Mouse (Mus musculus): Measurements from ENCODE around the gene Mfsd2a. TPM values are rescaled to one million over a fixed set of nuclear protein-coding genes. Genes with fewer than 3 reads are reported as not detected.

The Mfsd2a gene
- polyA plus RNA-seq, 1 experiment from 2014 or later = 0.42 TPM

GRCm38 (mm10) chr4:122960321-122961099, 478 bp downstream of the Mfsd2a start:
- Histone ChIP-seq H3K27me3 (ENCODE audit: control insufficient read depth, insufficient read depth, low read length) (peaks cover 37% of the 10 kb centered on the region), H3K27ac (replicated peaks in 1 of 2; ENCODE audit: control insufficient read depth in 1 of 2, insufficient read depth in 1 of 2, low read depth in 2 of 2, low read length in 2 of 2) (no peak overlapping the region), H3K4me2 (ENCODE audit: low read length) (peak overlapping the region; percentile 98), H3K4me3 (ENCODE audit: control insufficient read depth in 1 of 2, insufficient read depth in 1 of 2, low read depth in 1 of 2, low read length in 2 of 2) (peak overlapping the region; percentile 40 to 53), H3K4me1 (ENCODE audit: control insufficient read depth in 2 of 2, insufficient read depth in 2 of 2, low read length in 2 of 2) (peaks cover 16 to 31% of the 10 kb centered on the region in 2 experiments), H3K36me3 (ENCODE audit: control insufficient read depth, insufficient read depth, low read length) (no peaks in the 10 kb centered on the region), H3K9ac (ENCODE audit: low read length) (peak overlapping the region; percentile 61), H3K9me3 (ENCODE audit: control insufficient read depth, low read length) (no peaks in the 10 kb centered on the region)
- under 1% methylated on average over 43 of the region's 43 CpGs for WGBS
- ATAC-seq (ENCODE audit: insufficient number of reproducible peaks, insufficient read depth, low FRiP score, low read depth) = no peak

- H3K4me1 ChIP-seq (ENCODE audit: control insufficient read depth in 2 of 2, insufficient read depth in 2 of 2, low read length in 2 of 2) = peaks cover 21 to 38% of the 10 kb centered on the region in 2 experiments
- H3K4me3 ChIP-seq (ENCODE audit: control insufficient read depth in 1 of 2, insufficient read depth in 1 of 2, low read depth in 1 of 2, low read length in 2 of 2) = peak overlapping the region in 1 of 2 experiments; percentile 53; a peak in 2 of 4 replicates
- H3K4me2 ChIP-seq (ENCODE audit: low read length) = peak overlapping the region; percentile 98
- WGBS = 11% methylated on average over 8 of the region's 8 CpGs
- peak overlapping the region; percentile 61; the same call in 1 of the 2 replicates for H3K9ac ChIP-seq (ENCODE audit: low read length)
- no peaks in the 10 kb centered on the region for H3K9me3 ChIP-seq (ENCODE audit: control insufficient read depth, low read length)
- no peak for ATAC-seq (ENCODE audit: insufficient number of reproducible peaks, insufficient read depth, low FRiP score, low read depth)
- H3K36me3 ChIP-seq (ENCODE audit: control insufficient read depth, insufficient read depth, low read length) = no peaks in the 10 kb centered on the region
- H3K27ac ChIP-seq (replicated peaks in 1 of 2; ENCODE audit: control insufficient read depth in 1 of 2, insufficient read depth in 1 of 2, low read depth in 2 of 2, low read length in 2 of 2) = no peak overlapping the region
- peaks cover 37% of the 10 kb centered on the region for H3K27me3 ChIP-seq (ENCODE audit: control insufficient read depth, insufficient read depth, low read length)
Measured at GRCm38 (mm10) chr4:122959816-122960215, 1.2 kb downstream of the Mfsd2a start.

- Histone ChIP-seq H3K4me2 (ENCODE audit: low read length) (no peak overlapping the region), H3K27me3 (ENCODE audit: control insufficient read depth, insufficient read depth, low read length) (peaks cover 33% of the 10 kb centered on the region), H3K27ac (replicated peaks in 1 of 2; ENCODE audit: control insufficient read depth in 1 of 2, insufficient read depth in 1 of 2, low read depth in 2 of 2, low read length in 2 of 2) (no peak overlapping the region), H3K4me1 (ENCODE audit: control insufficient read depth in 2 of 2, insufficient read depth in 2 of 2, low read length in 2 of 2) (peaks cover 22 to 38% of the 10 kb centered on the region in 2 experiments), H3K36me3 (ENCODE audit: control insufficient read depth, insufficient read depth, low read length) (no peaks in the 10 kb centered on the region), H3K9me3 (ENCODE audit: control insufficient read depth, low read length) (no peaks in the 10 kb centered on the region), H3K4me3 (ENCODE audit: control insufficient read depth in 1 of 2, insufficient read depth in 1 of 2, low read depth in 1 of 2, low read length in 2 of 2) (no peak overlapping the region), H3K9ac (ENCODE audit: low read length) (no peak overlapping the region)
- ATAC-seq (ENCODE audit: insufficient number of reproducible peaks, insufficient read depth, low FRiP score, low read depth) = no peak
- WGBS = 82% methylated on average over 6 of the region's 6 CpGs
Measured at GRCm38 (mm10) chr4:122958491-122959031, 2.4 kb downstream of the Mfsd2a start.

- Histone ChIP-seq H3K4me3 (ENCODE audit: control insufficient read depth in 1 of 2, insufficient read depth in 1 of 2, low read depth in 1 of 2, low read length in 2 of 2) (no peak overlapping the region), H3K9me3 (ENCODE audit: control insufficient read depth, low read length) (no peaks in the 10 kb centered on the region), H3K9ac (ENCODE audit: low read length) (no peak overlapping the region), H3K27ac (replicated peaks in 1 of 2; ENCODE audit: control insufficient read depth in 1 of 2, insufficient read depth in 1 of 2, low read depth in 2 of 2, low read length in 2 of 2) (no peak overlapping the region), H3K36me3 (ENCODE audit: control insufficient read depth, insufficient read depth, low read length) (no peaks in the 10 kb centered on the region), H3K4me1 (ENCODE audit: control insufficient read depth in 2 of 2, insufficient read depth in 2 of 2, low read length in 2 of 2) (peaks cover 12 to 25% of the 10 kb centered on the region in 2 experiments), H3K4me2 (ENCODE audit: low read length) (no peak overlapping the region), H3K27me3 (ENCODE audit: control insufficient read depth, insufficient read depth, low read length) (peaks cover 31% of the 10 kb centered on the region)
- no peak for ATAC-seq (ENCODE audit: insufficient number of reproducible peaks, insufficient read depth, low FRiP score, low read depth)
- WGBS = 86% methylated on average over 4 of the region's 6 CpGs
Measured at GRCm38 (mm10) chr4:122956301-122956700, 4.7 kb downstream of the Mfsd2a start.

GRCm38 (mm10) chr4:122955412-122956136, 5.4 kb downstream of the Mfsd2a start:
- Histone ChIP-seq H3K27ac (replicated peaks in 1 of 2; ENCODE audit: control insufficient read depth in 1 of 2, insufficient read depth in 1 of 2, low read depth in 2 of 2, low read length in 2 of 2) (peak overlapping the region in 1 of 2 experiments; percentile 20; a peak in 1 of 4 replicates), H3K9ac (ENCODE audit: low read length) (no peak overlapping the region)
- ATAC-seq (ENCODE audit: insufficient number of reproducible peaks, insufficient read depth, low FRiP score, low read depth) = peak; percentile 81

GRCm38 (mm10) chr4:122954680-122955411, 6.1 kb downstream of the Mfsd2a start:
- H3K4me1 ChIP-seq (ENCODE audit: control insufficient read depth in 2 of 2, insufficient read depth in 2 of 2, low read length in 2 of 2) = peaks cover 8 to 13% of the 10 kb centered on the region in 2 experiments
- WGBS = 52% methylated on average over 5 of the region's 5 CpGs
- ATAC-seq (ENCODE audit: insufficient number of reproducible peaks, insufficient read depth, low FRiP score, low read depth) = peak; percentile 2; the same call in 1 of the 2 replicates
- H3K27me3 ChIP-seq (ENCODE audit: control insufficient read depth, insufficient read depth, low read length) = peaks cover 21% of the 10 kb centered on the region
- H3K27ac ChIP-seq (replicated peaks in 1 of 2; ENCODE audit: control insufficient read depth in 1 of 2, insufficient read depth in 1 of 2, low read depth in 2 of 2, low read length in 2 of 2) = peak overlapping the region in 1 of 2 experiments; percentile 20; a peak in 1 of 4 replicates
- no peaks in the 10 kb centered on the region for H3K36me3 ChIP-seq (ENCODE audit: control insufficient read depth, insufficient read depth, low read length)
- H3K9me3 ChIP-seq (ENCODE audit: control insufficient read depth, low read length) = no peaks in the 10 kb centered on the region
- no peak overlapping the region for H3K9ac ChIP-seq (ENCODE audit: low read length)
- peak overlapping the region; percentile 13 to 20; a peak in 2 of 4 replicates for H3K4me3 ChIP-seq (ENCODE audit: control insufficient read depth in 1 of 2, insufficient read depth in 1 of 2, low read depth in 1 of 2, low read length in 2 of 2)
- peak overlapping the region; percentile 59 for H3K4me2 ChIP-seq (ENCODE audit: low read length)

More at GRCm38 (mm10) chr4:122955412-122956136, 5.4 kb downstream of the Mfsd2a start:
- H3K27me3 ChIP-seq (ENCODE audit: control insufficient read depth, insufficient read depth, low read length) = peaks cover 26% of the 10 kb centered on the region
- peak overlapping the region; percentile 59 for H3K4me2 ChIP-seq (ENCODE audit: low read length)
- H3K36me3 ChIP-seq (ENCODE audit: control insufficient read depth, insufficient read depth, low read length) = no peaks in the 10 kb centered on the region
- H3K9me3 ChIP-seq (ENCODE audit: control insufficient read depth, low read length) = no peaks in the 10 kb centered on the region
- H3K4me1 ChIP-seq (ENCODE audit: control insufficient read depth in 2 of 2, insufficient read depth in 2 of 2, low read length in 2 of 2) = peaks cover 10 to 18% of the 10 kb centered on the region in 2 experiments
- WGBS = 8% methylated on average over 17 of the region's 17 CpGs
- peak overlapping the region; percentile 13 to 20; a peak in 2 of 4 replicates for H3K4me3 ChIP-seq (ENCODE audit: control insufficient read depth in 1 of 2, insufficient read depth in 1 of 2, low read depth in 1 of 2, low read length in 2 of 2)

GRCm38 (mm10) chr4:122949096-122949495, 11.9 kb downstream of the Mfsd2a start:
- Histone ChIP-seq H3K4me1 (ENCODE audit: control insufficient read depth in 2 of 2, insufficient read depth in 2 of 2, low read length in 2 of 2) (no peaks in the 10 kb centered on the region), H3K27me3 (ENCODE audit: control insufficient read depth, insufficient read depth, low read length) (no peaks in the 10 kb centered on the region), H3K9me3 (ENCODE audit: control insufficient read depth, low read length) (no peaks in the 10 kb centered on the region), H3K27ac (replicated peaks in 1 of 2; ENCODE audit: control insufficient read depth in 1 of 2, insufficient read depth in 1 of 2, low read depth in 2 of 2, low read length in 2 of 2) (no peak overlapping the region), H3K36me3 (ENCODE audit: control insufficient read depth, insufficient read depth, low read length) (no peaks in the 10 kb centered on the region), H3K9ac (ENCODE audit: low read length) (no peak overlapping the region), H3K4me3 (ENCODE audit: control insufficient read depth in 1 of 2, insufficient read depth in 1 of 2, low read depth in 1 of 2, low read length in 2 of 2) (no peak overlapping the region), H3K4me2 (ENCODE audit: low read length) (no peak overlapping the region)
- WGBS = 77% methylated on average over 8 of the region's 8 CpGs
- no peak for ATAC-seq (ENCODE audit: insufficient number of reproducible peaks, insufficient read depth, low FRiP score, low read depth)
